In genomic region chr9:40717182-40717874, GRCm38 (mm10) we compare ENCODE assay signal across 10 mouse cellular contexts. TPM values are rescaled to one million over a fixed set of nuclear protein-coding genes. Genes with fewer than 3 reads are reported as not detected.
DNase-seq lines count a peak whose midpoint lies in the region; ATAC-seq and TF ChIP-seq lines count a peak whose summit lies in the region.
"Had no signal": no experiment of that assay in that cellular context is flagged by ENCODE, and none has a peak within 500 bp of the region (broad histone marks: within the 10 kb centered on the region; RNA-seq: fewer than 3 reads in every experiment).

No protein-coding gene starts in this region.

- H3K27ac ChIP-seq in lung, embryonic 16.5 days (ENCODE audit: low read length): no peak overlapping the region
- 0 out of 2 replicates have a peak overlapping the region, but pooled peaks have one; percentile 8 for H3K27ac ChIP-seq in gastrocnemius, adult 2 months
- no peak overlapping the region for H3K27ac ChIP-seq in midbrain, embryonic 10.5 days (replicated peaks)
- no peak overlapping the region for H3K27ac ChIP-seq in midbrain, postnatal 0 days (ENCODE audit: low read depth, low read length)
- H3K27ac ChIP-seq: heart, adult 2 months had no signal

- peak; percentile 4; the same call in 1 of the 2 replicates for TF ChIP-seq CTCF in gastrocnemius, adult 2 months (IDR thresholded peaks at IDR 0.05)
- TF ChIP-seq CTCF in midbrain, postnatal 0 days (IDR thresholded peaks at IDR 0.05): no peak

- H3K4me2 ChIP-seq in lung, embryonic 16.5 days (ENCODE audit: low read depth, low read length): no peak overlapping the region
- H3K4me2 ChIP-seq in midbrain, postnatal 0 days (ENCODE audit: low read depth, low read length, poor library complexity, severe bottlenecking): no peak overlapping the region

- DNase-seq in lung, postnatal 4 days: no peak
- DNase-seq in gastrocnemius, adult 2 months: peak; percentile 54
- DNase-seq in kidney, postnatal 10 days: peak; percentile 74
- DNase-seq in skeletal muscle tissue, adult 2 months (ENCODE audit: low read depth, low spot score): peak; percentile 26
- DNase-seq in midbrain, embryonic 10.5 days (ENCODE audit: low spot score): no peak
- no peak for DNase-seq in embryo, embryonic 11 days
- DNase-seq in midbrain, postnatal 0 days (ENCODE audit: low spot score): no peak

- intact Hi-C loops in gastrocnemius, adult 2 months (cut with DNase I): no loop called here

- H3K9me3 ChIP-seq in lung, embryonic 16.5 days (ENCODE audit: control insufficient read depth, low read length): no peaks in the 10 kb centered on the region
- H3K9me3 ChIP-seq in midbrain, embryonic 10.5 days (replicated peaks): no peaks in the 10 kb centered on the region
- H3K9me3 ChIP-seq in midbrain, postnatal 0 days (ENCODE audit: low read length): no peaks in the 10 kb centered on the region
- H3K9me3 ChIP-seq: megakaryocyte, embryonic 14.5 days had no signal

- 46% methylated on average over 18 of the region's 18 CpGs for WGBS in lung, embryonic 16.5 days
- 80% methylated on average over 18 of the region's 18 CpGs for WGBS in midbrain, embryonic 10.5 days
- 69% methylated on average over 18 of the region's 18 CpGs for WGBS in midbrain, postnatal 0 days

- H3K9ac ChIP-seq in lung, embryonic 16.5 days (ENCODE audit: low read length): no peak overlapping the region
- no peak overlapping the region for H3K9ac ChIP-seq in midbrain, postnatal 0 days (replicated peaks; ENCODE audit: low read length, poor library complexity, severe bottlenecking)

- H3K4me1 ChIP-seq in lung, embryonic 16.5 days (replicated peaks; ENCODE audit: control insufficient read depth, insufficient read depth, low read length): peaks cover 5% of the 10 kb centered on the region
- H3K4me1 ChIP-seq in midbrain, embryonic 10.5 days: peaks cover 21% of the 10 kb centered on the region
- no peaks in the 10 kb centered on the region for H3K4me1 ChIP-seq in midbrain, postnatal 0 days (ENCODE audit: insufficient read depth, low read length)
- H3K4me1 ChIP-seq: megakaryocyte, embryonic 14.5 days had no signal

- no peaks in the 10 kb centered on the region for H3K27me3 ChIP-seq in lung, embryonic 16.5 days (ENCODE audit: control insufficient read depth, insufficient read depth, low read depth, low read length)
- H3K27me3 ChIP-seq in midbrain, embryonic 10.5 days (ENCODE audit: low read depth, poor library complexity, severe bottlenecking): no peaks in the 10 kb centered on the region
- no peaks in the 10 kb centered on the region for H3K27me3 ChIP-seq in midbrain, postnatal 0 days (ENCODE audit: insufficient read depth, low read length)

- peak; percentile 38; the same call in 1 of the 2 replicates for ATAC-seq in lung, embryonic 16.5 days (ENCODE audit: low read depth)
- no peak for ATAC-seq in midbrain, postnatal 0 days (ENCODE audit: low FRiP score)

- no peak overlapping the region for H3K4me3 ChIP-seq in lung, embryonic 16.5 days (ENCODE audit: low read length)
- peak overlapping the region; percentile 38 for H3K4me3 ChIP-seq in gastrocnemius, adult 2 months
- no peak overlapping the region for H3K4me3 ChIP-seq in midbrain, embryonic 10.5 days
- H3K4me3 ChIP-seq in midbrain, postnatal 0 days (ENCODE audit: low read depth, low read length): no peak overlapping the region
- H3K4me3 ChIP-seq: heart, adult 2 months; megakaryocyte, embryonic 14.5 days had no signal

- H3K36me3 ChIP-seq in lung, embryonic 16.5 days (ENCODE audit: control insufficient read depth, insufficient read depth, low read length): no peaks in the 10 kb centered on the region
- H3K36me3 ChIP-seq in midbrain, embryonic 10.5 days: no peaks in the 10 kb centered on the region
- no peaks in the 10 kb centered on the region for H3K36me3 ChIP-seq in midbrain, postnatal 0 days (ENCODE audit: insufficient read depth, low read length)

RNA-seq across cellular contexts. Expression of gene Clmp, which starts 31.6 kb away (rescaled TPM):
- polyA plus RNA-seq in lung, embryonic 16.5 days (2015; fragmentation: Nextera tagmentation; extraction: Ambion mirVana): 9.8 and 10.8 TPM in 2 replicates
- total RNA-seq in gastrocnemius, adult 2 months (2021): 1 to 10 TPM; 3.7 to 5.2 TPM
- 14.7 and 21.0 TPM in 2 replicates for polyA plus RNA-seq in midbrain, embryonic 10.5 days (2016; fragmentation: Nextera tagmentation; extraction: Ambion mirVana)
- 57.0 and 74.1 TPM in 2 replicates for total RNA-seq in midbrain, postnatal 0 days (2014; rRNA removed)
- 47.5 and 48.8 TPM in 2 replicates for polyA plus RNA-seq in midbrain, postnatal 0 days (2015; fragmentation: Nextera tagmentation; extraction: Ambion mirVana)

RNA-seq across cellular contexts. Expression of gene Gm21915, which starts 46.9 kb away (rescaled TPM):
- not detected in 2 replicates for polyA plus RNA-seq in lung, embryonic 16.5 days (2015; fragmentation: Nextera tagmentation; extraction: Ambion mirVana)
- not detected for total RNA-seq in gastrocnemius, adult 2 months (2021)
- not detected in 2 replicates for polyA plus RNA-seq in midbrain, embryonic 10.5 days (2016; fragmentation: Nextera tagmentation; extraction: Ambion mirVana)
- not detected in 2 replicates for total RNA-seq in midbrain, postnatal 0 days (2014; rRNA removed)
- polyA plus RNA-seq in midbrain, postnatal 0 days (2015; fragmentation: Nextera tagmentation; extraction: Ambion mirVana): not detected in 2 replicates
- total RNA-seq: heart, adult 2 months had no signal
- polyA plus RNA-seq: heart, adult 2 months had no signal

Comparison
In these comparisons a context has a peak if more than half of its experiments do, and no peak if none do; other contexts are left out.
1. DNase-seq: peak in gastrocnemius, adult 2 months (single experiment), kidney, postnatal 10 days (single experiment) and skeletal muscle tissue, adult 2 months (single experiment); none in lung, postnatal 4 days (0 of 2), midbrain, embryonic 10.5 days (single experiment), embryo, embryonic 11 days (single experiment) and midbrain, postnatal 0 days (single experiment).